Mouse (Mus musculus): Measurements from ENCODE around the gene Chrm5. TPM values are rescaled to one million over a fixed set of nuclear protein-coding genes. Genes with fewer than 3 reads are reported as not detected.
"Not testable (repeated sequence)": the region's sequence is repeated elsewhere in the genome, so short reads cannot be mapped to it uniquely, and the experiment has no call there.

Gene Chrm5
- total and polyA plus RNA-seq, 2 experiments, result not detected

GRCm38 (mm10) chr2:112454862-112455564 is 25.6 kb downstream of the Chrm5 start, which contains the start of gene Emc7:
Gene Emc7, plus strand, starts transcription at chr2:112454997.
- WGBS, result under 1% methylated on average over 49 of the region's 49 CpGs
- H3K79me2 ChIP-seq (ENCODE audit: control insufficient read depth, insufficient read depth, low read length), result peaks cover 7% of the 10 kb centered on the region; the same call in 1 of the 2 replicates
- peaks cover 5% of the 10 kb centered on the region; the same call in 1 of the 2 replicates for H3K4me1 ChIP-seq (ENCODE audit: control insufficient read depth, insufficient read depth, low read length)
- H3K27me3 ChIP-seq (ENCODE audit: control insufficient read depth, insufficient read depth, low read length), result no peaks in the 10 kb centered on the region
- TF ChIP-seq POLR2A (IDR thresholded peaks at IDR 0.05; ENCODE audit: extremely low read depth, insufficient read depth, low read length) (peak; percentile 79), CTCF (IDR thresholded peaks at IDR 0.05; ENCODE audit: low read depth, low read length) (no peak)
- H3K4me3 ChIP-seq (ENCODE audit: insufficient read depth, low read depth, low read length), result peak within 1 kb of the TSS; percentile 94
- peaks cover 2% of the 10 kb centered on the region for H3K36me3 ChIP-seq (ENCODE audit: control insufficient read depth, insufficient read depth, low read length)
- DNase-seq (ENCODE audit: extremely low read depth, low read depth, low spot score), result peak; percentile 84
- peak within 1 kb of the TSS; percentile 92 for H3K9ac ChIP-seq (ENCODE audit: low read depth, low read length)
- peak within 1 kb of the TSS; percentile 87 for H3K27ac ChIP-seq (replicated peaks; ENCODE audit: insufficient read depth, low read depth, low read length)

- H3K79me2 ChIP-seq (ENCODE audit: control insufficient read depth, insufficient read depth, low read length), result peaks cover 7% of the 10 kb centered on the region; the same call in 1 of the 2 replicates
- peak overlapping the region; percentile 88 for H3K9ac ChIP-seq (ENCODE audit: low read depth, low read length)
- TF ChIP-seq CTCF (IDR thresholded peaks at IDR 0.05; ENCODE audit: low read depth, low read length) (no peak), POLR2A (IDR thresholded peaks at IDR 0.05; ENCODE audit: extremely low read depth, insufficient read depth, low read length) (no peak)
- no peaks in the 10 kb centered on the region for H3K36me3 ChIP-seq (ENCODE audit: control insufficient read depth, insufficient read depth, low read length)
- H3K4me3 ChIP-seq (ENCODE audit: insufficient read depth, low read depth, low read length), result peak overlapping the region; percentile 94
- H3K4me1 ChIP-seq (ENCODE audit: control insufficient read depth, insufficient read depth, low read length), result peaks cover 5% of the 10 kb centered on the region; the same call in 1 of the 2 replicates
- H3K27me3 ChIP-seq (ENCODE audit: control insufficient read depth, insufficient read depth, low read length), result no peaks in the 10 kb centered on the region
- 27% methylated on average over 17 of the region's 17 CpGs for WGBS
- DNase-seq (ENCODE audit: extremely low read depth, low read depth, low spot score), result no peak
- peak overlapping the region; percentile 87 for H3K27ac ChIP-seq (replicated peaks; ENCODE audit: insufficient read depth, low read depth, low read length)
Observed at GRCm38 (mm10) chr2:112454125-112454861, 26.3 kb downstream of the Chrm5 start.

GRCm38 (mm10) chr2:112452513-112452912 is 28.1 kb downstream of the Chrm5 start:
- not testable (repeated sequence) for DNase-seq (ENCODE audit: extremely low read depth, low read depth, low spot score)

GRCm38 (mm10) chr2:112449597-112450296 is 30.8 kb downstream of the Chrm5 start:
- Histone ChIP-seq H3K27me3 (ENCODE audit: control insufficient read depth, insufficient read depth, low read length) (no peaks in the 10 kb centered on the region), H3K4me1 (ENCODE audit: control insufficient read depth, insufficient read depth, low read length) (peaks cover 6% of the 10 kb centered on the region; the same call in 1 of the 2 replicates), H3K9ac (ENCODE audit: low read depth, low read length) (no peak overlapping the region), H3K36me3 (ENCODE audit: control insufficient read depth, insufficient read depth, low read length) (no peaks in the 10 kb centered on the region), H3K79me2 (ENCODE audit: control insufficient read depth, insufficient read depth, low read length) (no peaks in the 10 kb centered on the region), H3K27ac (replicated peaks; ENCODE audit: insufficient read depth, low read depth, low read length) (no peak overlapping the region), H3K4me3 (ENCODE audit: insufficient read depth, low read depth, low read length) (no peak overlapping the region)
- DNase-seq (ENCODE audit: extremely low read depth, low read depth, low spot score), result no peak
- TF ChIP-seq CTCF (IDR thresholded peaks at IDR 0.05; ENCODE audit: low read depth, low read length) (no peak), POLR2A (IDR thresholded peaks at IDR 0.05; ENCODE audit: extremely low read depth, insufficient read depth, low read length) (no peak)
- WGBS, result 42% methylated on average over 4 of the region's 4 CpGs

More at GRCm38 (mm10) chr2:112452513-112452912, 28.1 kb downstream of the Chrm5 start:
- H3K9ac ChIP-seq (ENCODE audit: low read depth, low read length); H3K4me3 ChIP-seq (ENCODE audit: insufficient read depth, low read depth, low read length); H3K27me3 ChIP-seq (ENCODE audit: control insufficient read depth, insufficient read depth, low read length); H3K4me1 ChIP-seq (ENCODE audit: control insufficient read depth, insufficient read depth, low read length); H3K79me2 ChIP-seq (ENCODE audit: control insufficient read depth, insufficient read depth, low read length); H3K36me3 ChIP-seq (ENCODE audit: control insufficient read depth, insufficient read depth, low read length); H3K27ac ChIP-seq (replicated peaks; ENCODE audit: insufficient read depth, low read depth, low read length): not testable (repeated sequence)

- H3K4me1 ChIP-seq (ENCODE audit: control insufficient read depth, insufficient read depth, low read length), result peaks cover 3% of the 10 kb centered on the region; the same call in 1 of the 2 replicates
- no peaks in the 10 kb centered on the region for H3K27me3 ChIP-seq (ENCODE audit: control insufficient read depth, insufficient read depth, low read length)
- no peak overlapping the region for H3K9ac ChIP-seq (ENCODE audit: low read depth, low read length)
- TF ChIP-seq POLR2A (IDR thresholded peaks at IDR 0.05; ENCODE audit: extremely low read depth, insufficient read depth, low read length), result no peak
- no peak for TF ChIP-seq CTCF (IDR thresholded peaks at IDR 0.05; ENCODE audit: low read depth, low read length)
- H3K4me3 ChIP-seq (ENCODE audit: insufficient read depth, low read depth, low read length), result no peak overlapping the region
- no peak overlapping the region; the same call in 1 of the 2 replicates for H3K27ac ChIP-seq (replicated peaks; ENCODE audit: insufficient read depth, low read depth, low read length)
- no peaks in the 10 kb centered on the region for H3K79me2 ChIP-seq (ENCODE audit: control insufficient read depth, insufficient read depth, low read length)
- DNase-seq (ENCODE audit: extremely low read depth, low read depth, low spot score), result peak; percentile 51
- H3K36me3 ChIP-seq (ENCODE audit: control insufficient read depth, insufficient read depth, low read length), result no peaks in the 10 kb centered on the region
Observed at GRCm38 (mm10) chr2:112448510-112449059, 32.0 kb downstream of the Chrm5 start.

GRCm38 (mm10) chr2:112448046-112448445 is 32.5 kb downstream of the Chrm5 start:
- not testable (repeated sequence) for H3K79me2 ChIP-seq (ENCODE audit: control insufficient read depth, insufficient read depth, low read length); DNase-seq (ENCODE audit: extremely low read depth, low read depth, low spot score); H3K9ac ChIP-seq (ENCODE audit: low read depth, low read length); H3K27ac ChIP-seq (replicated peaks; ENCODE audit: insufficient read depth, low read depth, low read length); H3K4me3 ChIP-seq (ENCODE audit: insufficient read depth, low read depth, low read length); H3K27me3 ChIP-seq (ENCODE audit: control insufficient read depth, insufficient read depth, low read length); H3K4me1 ChIP-seq (ENCODE audit: control insufficient read depth, insufficient read depth, low read length); H3K36me3 ChIP-seq (ENCODE audit: control insufficient read depth, insufficient read depth, low read length)
- WGBS, result 75% methylated on average over 4 of the region's 4 CpGs
